Mouse (Mus musculus): ENCODE data around the gene Parp4. TPM values are rescaled to one million over a fixed set of nuclear protein-coding genes. Genes with fewer than 3 reads are reported as not detected.

The Parp4 gene
- polyA plus RNA-seq, 1 experiment from 2014 or later: 0.80 TPM

DNA sequence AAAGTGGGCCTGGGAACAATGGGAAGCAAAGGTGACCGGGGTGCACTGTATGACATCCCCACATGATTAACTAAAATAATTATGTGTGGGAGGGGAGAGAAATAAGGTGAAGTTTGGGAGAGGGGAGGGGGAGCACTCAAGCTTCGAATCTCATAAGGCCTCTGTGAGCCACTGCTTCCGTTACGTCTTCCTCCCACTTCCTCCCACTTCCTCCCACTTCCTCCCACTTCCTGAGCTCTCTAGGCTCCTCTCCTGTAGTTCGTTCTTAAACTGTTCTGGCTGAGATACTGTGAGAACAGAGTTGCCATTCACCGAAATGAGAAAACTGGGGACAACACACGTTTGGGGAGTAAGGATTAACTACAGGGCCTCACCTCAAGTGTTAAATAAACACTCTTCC is 7.9 kb upstream of the Parp4 start:
- peaks cover 1% of the 10 kb centered on the region; the same call in 1 of the 2 replicates for H3K4me1 ChIP-seq (ENCODE audit: control insufficient read depth, insufficient read depth, low read length)
- peaks cover 22% of the 10 kb centered on the region for H3K36me3 ChIP-seq (ENCODE audit: control insufficient read depth, insufficient read depth, low read length)
- no peaks in the 10 kb centered on the region for H3K9me3 ChIP-seq (replicated peaks; ENCODE audit: control insufficient read depth, low read length)
- no peak for ATAC-seq
- WGBS: 87% methylated on average over 7 of the region's 7 CpGs
- H3K4me3 ChIP-seq (ENCODE audit: low read depth, low read length): no peak overlapping the region
- H3K4me2 ChIP-seq (ENCODE audit: low read length): no peak overlapping the region
- no peaks in the 10 kb centered on the region for H3K27me3 ChIP-seq (replicated peaks; ENCODE audit: control insufficient read depth, insufficient read depth, low read length)
- no peak for DNase-seq (ENCODE audit: low spot score)
- H3K27ac ChIP-seq (ENCODE audit: low read depth, low read length): no peak overlapping the region
- no peak overlapping the region for H3K9ac ChIP-seq (ENCODE audit: low read length)

DNA sequence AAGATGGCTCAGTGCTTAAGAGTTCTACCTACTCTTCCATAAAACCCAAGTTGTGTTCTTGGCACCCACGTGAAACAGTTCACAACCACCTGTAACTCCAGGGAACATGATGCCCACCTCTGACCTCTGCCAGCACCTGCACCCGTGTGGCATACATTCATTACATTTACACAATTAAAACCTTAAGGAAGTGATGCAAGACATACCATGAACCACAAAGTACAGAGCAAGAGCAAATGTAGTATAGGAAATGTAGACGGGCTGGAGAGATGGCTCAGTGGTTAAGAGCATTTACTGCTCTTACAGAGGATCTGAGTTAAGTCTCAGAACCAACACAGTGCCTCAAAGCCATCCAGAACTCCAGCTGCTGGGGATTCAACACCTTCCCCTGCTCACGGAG is 6.4 kb upstream of the Parp4 start:
- no peak overlapping the region for H3K27ac ChIP-seq (ENCODE audit: low read depth, low read length)
- H3K4me2 ChIP-seq (ENCODE audit: low read length): no peak overlapping the region
- peaks cover 10% of the 10 kb centered on the region for H3K36me3 ChIP-seq (ENCODE audit: control insufficient read depth, insufficient read depth, low read length)
- no peaks in the 10 kb centered on the region for H3K27me3 ChIP-seq (replicated peaks; ENCODE audit: control insufficient read depth, insufficient read depth, low read length)
- WGBS: 89% methylated on average over 4 of the region's 4 CpGs
- DNase-seq (ENCODE audit: low spot score) (no peak), ATAC-seq (no peak)
- peaks cover 2% of the 10 kb centered on the region; the same call in 1 of the 2 replicates for H3K4me1 ChIP-seq (ENCODE audit: control insufficient read depth, insufficient read depth, low read length)
- H3K9me3 ChIP-seq (replicated peaks; ENCODE audit: control insufficient read depth, low read length): no peaks in the 10 kb centered on the region
- H3K4me3 ChIP-seq (ENCODE audit: low read depth, low read length): no peak overlapping the region
- H3K9ac ChIP-seq (ENCODE audit: low read length): no peak overlapping the region

DNA sequence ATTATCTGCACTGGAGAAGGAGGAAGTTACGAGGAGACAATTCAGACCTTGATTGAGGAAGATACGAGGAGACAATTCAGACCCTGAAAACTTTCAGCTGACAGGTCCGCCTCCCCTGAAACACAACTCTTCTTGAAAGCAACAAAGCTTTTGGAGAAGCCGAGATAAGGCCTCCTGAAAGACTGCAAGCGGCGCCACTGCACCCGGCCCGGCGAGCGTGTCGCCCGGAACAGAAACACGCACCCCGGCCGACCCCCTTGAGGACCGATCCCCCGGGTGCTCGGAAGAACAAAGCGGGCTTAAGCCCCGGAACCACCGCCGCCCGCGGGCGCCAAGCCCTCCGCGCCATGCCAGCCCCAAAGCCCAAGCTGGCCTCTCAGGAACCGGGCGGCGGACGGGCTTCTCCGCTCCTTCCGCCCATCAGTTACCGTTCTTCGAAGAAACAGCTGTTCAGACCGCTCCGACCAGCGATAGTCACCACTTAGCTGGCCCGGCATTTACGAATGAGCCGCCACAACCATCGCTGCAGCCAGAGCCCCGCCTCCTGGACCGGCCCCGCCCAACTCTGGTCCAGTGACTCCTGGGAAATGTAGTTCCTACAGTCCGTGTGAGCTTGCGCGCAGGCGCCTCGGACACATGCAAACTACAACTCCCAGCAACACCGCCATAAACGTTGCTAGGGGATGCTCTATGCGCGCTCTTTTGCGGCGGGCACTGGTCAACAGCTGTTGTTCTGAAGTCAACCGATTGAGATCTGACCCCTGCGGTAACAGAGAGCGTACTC is 3.9 kb upstream of the Parp4 start:
- peak overlapping the region; percentile 78 for H3K9ac ChIP-seq (ENCODE audit: low read length)
- DNase-seq (ENCODE audit: low spot score): peak; percentile 98
- peak overlapping the region; percentile 79; the same call in 1 of the 2 replicates for H3K27ac ChIP-seq (ENCODE audit: low read depth, low read length)
- H3K9me3 ChIP-seq (replicated peaks; ENCODE audit: control insufficient read depth, low read length): no peaks in the 10 kb centered on the region
- no peaks in the 10 kb centered on the region; the same call in 1 of the 2 replicates for H3K27me3 ChIP-seq (replicated peaks; ENCODE audit: control insufficient read depth, insufficient read depth, low read length)
- H3K36me3 ChIP-seq (ENCODE audit: control insufficient read depth, insufficient read depth, low read length): 0 out of 2 replicates have a peak, but pooled peaks cover 2% of the 10 kb centered on the region
- ATAC-seq: peak; percentile 100
- under 1% methylated on average over 59 of the region's 59 CpGs for WGBS
- peak overlapping the region; percentile 81 for H3K4me3 ChIP-seq (ENCODE audit: low read depth, low read length)
- peak overlapping the region; percentile 56 for H3K4me2 ChIP-seq (ENCODE audit: low read length)
- peaks cover 2% of the 10 kb centered on the region; the same call in 1 of the 2 replicates for H3K4me1 ChIP-seq (ENCODE audit: control insufficient read depth, insufficient read depth, low read length)

DNA sequence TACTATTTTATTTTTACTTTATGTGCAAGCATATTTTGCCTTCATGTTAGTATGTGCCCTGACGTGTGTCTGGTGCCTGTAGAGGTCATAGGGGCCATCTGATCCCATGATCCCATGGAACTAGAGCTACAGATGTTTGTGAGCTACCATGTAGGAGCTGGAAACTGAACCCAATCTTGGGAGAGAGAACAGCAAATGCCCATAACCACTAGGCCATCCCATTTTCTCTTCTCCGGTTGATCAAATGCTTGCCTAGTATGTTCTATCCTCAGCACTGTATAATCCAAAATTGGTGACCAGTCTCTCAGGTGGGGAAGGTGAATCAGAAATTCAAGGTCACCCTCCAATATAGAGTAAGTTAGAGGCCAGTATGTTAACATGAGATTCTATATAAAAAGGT is 2.9 kb upstream of the Parp4 start:
- peak overlapping the region; percentile 78 for H3K9ac ChIP-seq (ENCODE audit: low read length)
- whole genome bisulfite sequencing: 77% methylated on average over 2 of the region's 2 CpGs
- H3K4me1 ChIP-seq (ENCODE audit: control insufficient read depth, insufficient read depth, low read length): peaks cover 2% of the 10 kb centered on the region; the same call in 1 of the 2 replicates
- peak overlapping the region; percentile 51 for H3K4me2 ChIP-seq (ENCODE audit: low read length)
- DNase-seq (ENCODE audit: low spot score) (no peak), ATAC-seq (no peak)
- no peaks in the 10 kb centered on the region; the same call in 1 of the 2 replicates for H3K27me3 ChIP-seq (replicated peaks; ENCODE audit: control insufficient read depth, insufficient read depth, low read length)
- H3K4me3 ChIP-seq (ENCODE audit: low read depth, low read length): peak overlapping the region; percentile 81; the same call in 1 of the 2 replicates
- no peaks in the 10 kb centered on the region for H3K9me3 ChIP-seq (replicated peaks; ENCODE audit: control insufficient read depth, low read length)
- H3K27ac ChIP-seq (ENCODE audit: low read depth, low read length): no peak overlapping the region
- no peaks in the 10 kb centered on the region for H3K36me3 ChIP-seq (ENCODE audit: control insufficient read depth, insufficient read depth, low read length)

DNA sequence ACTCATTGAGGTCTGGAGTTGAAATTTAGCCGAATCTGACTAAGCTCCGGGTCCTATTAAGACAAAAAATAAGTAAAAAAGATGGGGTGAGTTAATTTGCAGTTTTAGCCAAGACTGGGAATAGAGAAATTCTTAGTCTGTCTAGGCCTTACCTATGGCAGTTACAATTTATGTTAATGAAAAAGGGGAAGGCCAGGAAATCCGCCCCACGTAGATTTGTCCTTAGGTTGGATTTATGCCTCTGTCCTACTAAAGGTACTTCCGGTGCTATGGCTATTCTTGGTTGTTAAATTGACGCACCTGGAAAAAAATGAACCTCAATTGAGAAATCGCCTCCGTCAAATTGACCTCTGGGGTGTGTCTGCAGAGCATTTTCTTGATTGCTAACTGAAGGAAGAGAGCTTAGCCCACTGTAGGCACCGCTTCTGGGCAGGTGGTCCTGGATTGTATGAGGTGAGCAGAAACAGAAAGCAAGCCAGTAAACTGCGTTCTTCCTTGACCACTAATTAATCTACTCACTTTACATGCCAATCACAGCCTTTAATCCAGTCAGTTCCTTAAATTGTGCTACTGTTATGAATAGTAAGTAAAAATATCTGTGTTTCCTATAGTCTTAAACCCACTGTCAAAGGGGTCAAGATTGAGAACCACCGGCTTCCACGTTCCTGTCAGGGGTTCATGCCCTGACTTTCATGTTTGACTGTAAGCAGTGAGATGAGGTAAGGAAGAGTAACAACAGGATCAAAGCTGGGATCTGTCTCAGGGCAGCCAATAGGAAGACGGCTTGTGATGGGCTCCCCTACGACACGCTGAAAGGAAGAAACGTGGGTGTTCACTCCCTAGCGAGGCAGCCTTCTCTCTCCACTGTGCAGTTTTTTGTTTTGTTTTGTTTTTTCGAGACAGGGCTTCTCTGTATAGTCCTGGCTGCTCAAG is 816 bp downstream of the Parp4 start:
- Histone ChIP-seq H3K9me3 (replicated peaks; ENCODE audit: control insufficient read depth, low read length) (no peaks in the 10 kb centered on the region), H3K4me3 (ENCODE audit: low read depth, low read length) (peak overlapping the region; percentile 36), H3K27ac (ENCODE audit: low read depth, low read length) (no peak overlapping the region), H3K4me1 (ENCODE audit: control insufficient read depth, insufficient read depth, low read length) (peaks cover 2% of the 10 kb centered on the region; the same call in 1 of the 2 replicates), H3K9ac (ENCODE audit: low read length) (no peak overlapping the region), H3K4me2 (ENCODE audit: low read length) (peak overlapping the region; percentile 59), H3K27me3 (replicated peaks; ENCODE audit: control insufficient read depth, insufficient read depth, low read length) (no peaks in the 10 kb centered on the region; the same call in 1 of the 2 replicates), H3K36me3 (ENCODE audit: control insufficient read depth, insufficient read depth, low read length) (no peaks in the 10 kb centered on the region)
- DNase-seq (ENCODE audit: low spot score) (no peak), ATAC-seq (no peak)
- 73% methylated on average over 18 of the region's 18 CpGs for WGBS

DNA sequence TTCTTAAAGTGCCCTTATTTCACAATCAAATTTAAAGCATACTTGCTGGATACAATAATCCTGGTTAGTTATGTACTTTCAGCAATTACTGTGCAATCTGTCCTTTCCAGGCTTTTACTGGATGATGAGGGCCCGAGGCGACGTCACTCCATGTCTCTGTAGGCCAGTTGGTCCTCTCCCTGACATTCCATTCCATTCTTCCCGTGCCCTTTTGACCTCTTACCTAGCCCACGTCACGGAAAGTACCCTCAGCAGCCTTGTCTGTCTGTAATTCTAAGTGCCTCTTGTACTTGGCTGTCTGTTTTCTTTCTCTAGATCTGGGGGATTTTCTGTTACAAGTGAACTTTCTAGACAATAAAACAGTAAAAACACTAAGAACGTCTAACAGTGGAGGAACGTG is 3.6 kb downstream of the Parp4 start:
- no peaks in the 10 kb centered on the region for H3K9me3 ChIP-seq (replicated peaks; ENCODE audit: control insufficient read depth, low read length)
- H3K4me1 ChIP-seq (ENCODE audit: control insufficient read depth, insufficient read depth, low read length): no peaks in the 10 kb centered on the region
- 59% methylated on average over 8 of the region's 8 CpGs for WGBS
- no peaks in the 10 kb centered on the region; the same call in 1 of the 2 replicates for H3K27me3 ChIP-seq (replicated peaks; ENCODE audit: control insufficient read depth, insufficient read depth, low read length)
- ATAC-seq (no peak), DNase-seq (ENCODE audit: low spot score) (no peak)
- no peak overlapping the region for H3K27ac ChIP-seq (ENCODE audit: low read depth, low read length)
- no peaks in the 10 kb centered on the region for H3K36me3 ChIP-seq (ENCODE audit: control insufficient read depth, insufficient read depth, low read length)
- no peak overlapping the region for H3K9ac ChIP-seq (ENCODE audit: low read length)
- H3K4me3 ChIP-seq (ENCODE audit: low read depth, low read length): no peak overlapping the region
- no peak overlapping the region for H3K4me2 ChIP-seq (ENCODE audit: low read length)

DNA sequence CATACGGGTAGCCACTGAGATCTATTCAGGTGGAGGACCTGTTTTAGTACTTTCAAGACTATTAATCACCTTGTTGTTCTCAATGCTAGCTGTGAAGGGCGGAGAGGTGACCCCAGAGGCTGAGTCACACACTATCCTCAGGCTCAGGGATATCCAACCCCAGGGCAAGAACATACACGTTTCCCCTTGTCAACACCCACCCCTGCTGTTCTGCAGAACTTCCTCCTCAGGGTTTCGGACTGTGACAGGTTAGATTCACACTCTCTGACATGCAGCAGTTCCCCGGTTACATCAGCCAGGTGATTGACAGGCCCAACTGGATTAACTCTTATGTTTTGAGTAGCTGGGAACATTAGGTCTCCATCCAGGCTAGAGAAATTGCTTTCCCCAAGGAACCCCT is 5.7 kb downstream of the Parp4 start:
- 55% methylated on average over 5 of the region's 5 CpGs for WGBS
- H3K27ac ChIP-seq (ENCODE audit: low read depth, low read length): no peak overlapping the region
- ATAC-seq (no peak), DNase-seq (ENCODE audit: low spot score) (no peak)
- no peaks in the 10 kb centered on the region for H3K36me3 ChIP-seq (ENCODE audit: control insufficient read depth, insufficient read depth, low read length)
- H3K4me3 ChIP-seq (ENCODE audit: low read depth, low read length): no peak overlapping the region
- no peaks in the 10 kb centered on the region for H3K4me1 ChIP-seq (ENCODE audit: control insufficient read depth, insufficient read depth, low read length)
- no peaks in the 10 kb centered on the region for H3K9me3 ChIP-seq (replicated peaks; ENCODE audit: control insufficient read depth, low read length)
- no peaks in the 10 kb centered on the region for H3K27me3 ChIP-seq (replicated peaks; ENCODE audit: control insufficient read depth, insufficient read depth, low read length)
- H3K4me2 ChIP-seq (ENCODE audit: low read length): no peak overlapping the region
- H3K9ac ChIP-seq (ENCODE audit: low read length): no peak overlapping the region

DNA sequence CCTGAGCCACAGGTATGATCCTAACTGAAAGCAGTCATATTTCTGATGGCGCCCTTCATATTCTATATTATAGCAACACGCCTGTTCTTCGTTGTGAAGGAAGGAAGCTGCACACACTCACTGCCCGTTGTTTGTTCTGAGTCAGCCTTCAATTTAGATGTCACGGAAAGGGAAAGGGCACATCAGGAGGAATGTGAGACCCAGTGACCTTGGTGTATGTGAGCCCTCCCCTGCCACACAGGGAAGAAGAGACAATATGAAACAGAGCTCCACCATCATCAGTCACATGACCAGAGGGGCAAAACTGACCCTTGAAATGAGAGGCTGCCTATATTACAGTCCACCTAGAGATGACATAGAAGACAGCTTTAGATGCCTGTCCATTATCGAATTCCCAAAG is 6.9 kb downstream of the Parp4 start:
- Histone ChIP-seq H3K27me3 (replicated peaks; ENCODE audit: control insufficient read depth, insufficient read depth, low read length) (no peaks in the 10 kb centered on the region), H3K9me3 (replicated peaks; ENCODE audit: control insufficient read depth, low read length) (no peaks in the 10 kb centered on the region), H3K27ac (ENCODE audit: low read depth, low read length) (no peak overlapping the region), H3K36me3 (ENCODE audit: control insufficient read depth, insufficient read depth, low read length) (no peaks in the 10 kb centered on the region), H3K4me1 (ENCODE audit: control insufficient read depth, insufficient read depth, low read length) (no peaks in the 10 kb centered on the region), H3K4me3 (ENCODE audit: low read depth, low read length) (no peak overlapping the region), H3K9ac (ENCODE audit: low read length) (no peak overlapping the region), H3K4me2 (ENCODE audit: low read length) (no peak overlapping the region)
- ATAC-seq (no peak), DNase-seq (ENCODE audit: low spot score) (no peak)
- WGBS: 91% methylated on average over 6 of the region's 6 CpGs

All from forebrain, embryonic 14.5 days (tissue).